In the genomic region with DNA sequence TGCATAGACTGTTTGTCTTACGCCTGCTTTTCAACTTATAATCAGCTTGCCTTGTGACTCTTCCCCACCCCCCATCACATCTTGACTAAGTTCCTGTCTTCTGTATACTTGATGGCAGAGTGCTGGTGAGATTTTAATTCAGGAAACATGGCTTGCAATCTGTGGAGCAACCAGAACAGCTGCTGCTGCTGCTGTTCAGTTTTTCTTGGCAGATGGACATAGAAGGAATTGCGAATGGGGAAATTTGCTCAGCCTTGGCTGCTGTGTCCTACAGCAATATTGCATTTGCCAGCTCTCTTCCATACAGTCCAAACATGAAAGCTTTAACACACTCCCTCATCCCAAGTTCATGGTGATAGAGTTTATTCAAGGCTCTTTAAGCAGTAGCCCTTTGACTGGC, we compare ENCODE assay signal across 10 mouse cellular contexts.
DNase-seq lines count a peak whose midpoint lies in the region; ATAC-seq and TF ChIP-seq lines count a peak whose summit lies in the region.
"Had no signal": no experiment of that assay in that cellular context is flagged by ENCODE, and none has a peak within 500 bp of the region (broad histone marks: within the 10 kb centered on the region; RNA-seq: fewer than 3 reads in every experiment).

No protein-coding gene starts in this region.

- H3K4me1 ChIP-seq in forebrain, embryonic 14.5 days (ENCODE audit: control insufficient read depth, insufficient read depth, low read length), result no peaks in the 10 kb centered on the region
- no peaks in the 10 kb centered on the region for H3K4me1 ChIP-seq in forebrain, embryonic 11.5 days (replicated peaks; ENCODE audit: control insufficient read depth, insufficient read depth, low read length)
- H3K4me1 ChIP-seq in lung, postnatal 0 days (ENCODE audit: insufficient read depth, low read depth, low read length), result no peaks in the 10 kb centered on the region
- no peaks in the 10 kb centered on the region for H3K4me1 ChIP-seq in liver, postnatal 0 days (ENCODE audit: insufficient read depth)
- H3K4me1 ChIP-seq: limb, embryonic 15.5 days had no signal

- H3K4me2 ChIP-seq in forebrain, embryonic 14.5 days (ENCODE audit: low read length), result no peak overlapping the region
- no peak overlapping the region for H3K4me2 ChIP-seq in forebrain, embryonic 11.5 days (ENCODE audit: low read depth, low read length, severe bottlenecking)
- no peak overlapping the region for H3K4me2 ChIP-seq in lung, postnatal 0 days (replicated peaks; ENCODE audit: low read depth, low read length)
- H3K4me2 ChIP-seq in liver, postnatal 0 days (ENCODE audit: low read depth, low read length), result no peak overlapping the region
- H3K4me2 ChIP-seq: limb, embryonic 15.5 days; midbrain, embryonic 11.5 days had no signal

- no peaks in the 10 kb centered on the region for H3K9me3 ChIP-seq in forebrain, embryonic 14.5 days (replicated peaks; ENCODE audit: control insufficient read depth, low read length)
- H3K9me3 ChIP-seq in forebrain, embryonic 11.5 days (ENCODE audit: control insufficient read depth, low read length), result no peaks in the 10 kb centered on the region
- H3K9me3 ChIP-seq in lung, postnatal 0 days (ENCODE audit: low read length), result no peaks in the 10 kb centered on the region
- H3K9me3 ChIP-seq in liver, postnatal 0 days (ENCODE audit: low read length), result no peaks in the 10 kb centered on the region
- H3K9me3 ChIP-seq: limb, embryonic 15.5 days had no signal

- H3K9ac ChIP-seq in forebrain, embryonic 14.5 days (ENCODE audit: low read length), result no peak overlapping the region
- H3K9ac ChIP-seq in forebrain, embryonic 11.5 days (ENCODE audit: low read length), result no peak overlapping the region
- no peak overlapping the region for H3K9ac ChIP-seq in lung, postnatal 0 days (replicated peaks; ENCODE audit: low read depth)
- H3K9ac ChIP-seq in liver, postnatal 0 days (replicated peaks), result no peak overlapping the region
- H3K9ac ChIP-seq: limb, embryonic 15.5 days had no signal

- no peaks in the 10 kb centered on the region for H3K27me3 ChIP-seq in forebrain, embryonic 14.5 days (replicated peaks; ENCODE audit: control insufficient read depth, insufficient read depth, low read length)
- H3K27me3 ChIP-seq in forebrain, embryonic 11.5 days (ENCODE audit: control insufficient read depth, insufficient read depth, low read length), result no peaks in the 10 kb centered on the region
- H3K27me3 ChIP-seq in lung, postnatal 0 days (replicated peaks; ENCODE audit: insufficient read depth, low read length), result no peaks in the 10 kb centered on the region
- no peaks in the 10 kb centered on the region for H3K27me3 ChIP-seq in liver, postnatal 0 days (ENCODE audit: insufficient read depth, low read length)
- H3K27me3 ChIP-seq: limb, embryonic 15.5 days had no signal

- peak; percentile 90 for ATAC-seq in forebrain, embryonic 14.5 days
- no peak for ATAC-seq in forebrain, embryonic 11.5 days (replicated peaks; ENCODE audit: low FRiP score)
- peak; percentile 19; the same call in 1 of the 2 replicates for ATAC-seq in lung, postnatal 0 days
- ATAC-seq in liver, postnatal 0 days, result no peak

- TF ChIP-seq CTCF in lung, postnatal 0 days (IDR thresholded peaks at IDR 0.05), result no peak
- TF ChIP-seq CTCF in liver, postnatal 0 days (IDR thresholded peaks at IDR 0.05; ENCODE audit: low read depth), result no peak

- H3K4me3 ChIP-seq in forebrain, embryonic 14.5 days (ENCODE audit: low read depth, low read length), result no peak overlapping the region
- H3K4me3 ChIP-seq in forebrain, embryonic 11.5 days (ENCODE audit: low read depth, low read length), result no peak overlapping the region
- no peak overlapping the region for H3K4me3 ChIP-seq in lung, postnatal 0 days (ENCODE audit: low read depth, low read length)
- H3K4me3 ChIP-seq in liver, postnatal 0 days (ENCODE audit: low read depth, low read length), result no peak overlapping the region
- H3K4me3 ChIP-seq: limb, embryonic 15.5 days had no signal

- no peaks in the 10 kb centered on the region for H3K36me3 ChIP-seq in forebrain, embryonic 14.5 days (ENCODE audit: control insufficient read depth, insufficient read depth, low read length)
- H3K36me3 ChIP-seq in forebrain, embryonic 11.5 days (ENCODE audit: control insufficient read depth, insufficient read depth, low read length), result no peaks in the 10 kb centered on the region
- H3K36me3 ChIP-seq in lung, postnatal 0 days (ENCODE audit: insufficient read depth, low read length), result no peaks in the 10 kb centered on the region
- no peaks in the 10 kb centered on the region for H3K36me3 ChIP-seq in liver, postnatal 0 days (replicated peaks; ENCODE audit: insufficient read depth, low read length)
- H3K36me3 ChIP-seq: limb, embryonic 15.5 days had no signal

- 66% methylated on average over 2 of the region's 2 CpGs for WGBS in forebrain, embryonic 14.5 days
- 90% methylated on average over 2 of the region's 2 CpGs for WGBS in forebrain, embryonic 11.5 days
- WGBS in lung, postnatal 0 days, result 77% methylated on average over 2 of the region's 2 CpGs
- 79% methylated on average over 2 of the region's 2 CpGs for WGBS in liver, postnatal 0 days (ENCODE audit: insufficient replicate concordance)

- no peak overlapping the region for H3K27ac ChIP-seq in forebrain, embryonic 14.5 days (ENCODE audit: low read depth, low read length)
- no peak overlapping the region for H3K27ac ChIP-seq in forebrain, embryonic 11.5 days (ENCODE audit: low read depth, low read length)
- no peak overlapping the region for H3K27ac ChIP-seq in lung, postnatal 0 days (ENCODE audit: low read length)
- no peak overlapping the region for H3K27ac ChIP-seq in liver, postnatal 0 days (ENCODE audit: low read depth)
- H3K27ac ChIP-seq: limb, embryonic 15.5 days had no signal

- TF ChIP-seq EP300 in lung, postnatal 0 days (IDR thresholded peaks at IDR 0.05), result no peak
- no peak for TF ChIP-seq EP300 in liver, postnatal 0 days (IDR thresholded peaks at IDR 0.05; ENCODE audit: low read depth)

- DNase-seq in forebrain, embryonic 14.5 days (ENCODE audit: low spot score), result peak; percentile 88
- no peak for DNase-seq in forebrain, embryonic 11.5 days (ENCODE audit: low spot score)
- DNase-seq in lung, postnatal 0 days (ENCODE audit: low spot score), result peak; percentile 64
- no peak for DNase-seq in lung, postnatal 14 days
- peak; percentile 18 to 19 for DNase-seq in layer of hippocampus, postnatal 25 days (ENCODE audit: extremely low spot score in 1 of 2, low spot score in 1 of 2)
- no peak for DNase-seq in liver, postnatal 0 days
- DNase-seq in kidney, adult 9 months, result no peak
- DNase-seq in cerebellum, adult 18-20 months, result no peak

Comparison
In these comparisons a context has a peak if more than half of its experiments do, and no peak if none do; other contexts are left out.
1. ATAC-seq: peak in forebrain, embryonic 14.5 days (single experiment) and lung, postnatal 0 days (single experiment); none in forebrain, embryonic 11.5 days (single experiment) and liver, postnatal 0 days (single experiment).
2. DNase-seq: peak in forebrain, embryonic 14.5 days (single experiment), lung, postnatal 0 days (single experiment) and layer of hippocampus, postnatal 25 days (2 of 2); none in forebrain, embryonic 11.5 days (single experiment), lung, postnatal 14 days (single experiment), liver, postnatal 0 days (single experiment), kidney, adult 9 months (single experiment) and cerebellum, adult 18-20 months (0 of 2).